Mouse (Mus musculus): ENCODE measurements around the gene Rrm2.
A peak's percentile ranks its signal among the peaks of the same experiment; 100 is the strongest.

Gene Rrm2

DNA sequence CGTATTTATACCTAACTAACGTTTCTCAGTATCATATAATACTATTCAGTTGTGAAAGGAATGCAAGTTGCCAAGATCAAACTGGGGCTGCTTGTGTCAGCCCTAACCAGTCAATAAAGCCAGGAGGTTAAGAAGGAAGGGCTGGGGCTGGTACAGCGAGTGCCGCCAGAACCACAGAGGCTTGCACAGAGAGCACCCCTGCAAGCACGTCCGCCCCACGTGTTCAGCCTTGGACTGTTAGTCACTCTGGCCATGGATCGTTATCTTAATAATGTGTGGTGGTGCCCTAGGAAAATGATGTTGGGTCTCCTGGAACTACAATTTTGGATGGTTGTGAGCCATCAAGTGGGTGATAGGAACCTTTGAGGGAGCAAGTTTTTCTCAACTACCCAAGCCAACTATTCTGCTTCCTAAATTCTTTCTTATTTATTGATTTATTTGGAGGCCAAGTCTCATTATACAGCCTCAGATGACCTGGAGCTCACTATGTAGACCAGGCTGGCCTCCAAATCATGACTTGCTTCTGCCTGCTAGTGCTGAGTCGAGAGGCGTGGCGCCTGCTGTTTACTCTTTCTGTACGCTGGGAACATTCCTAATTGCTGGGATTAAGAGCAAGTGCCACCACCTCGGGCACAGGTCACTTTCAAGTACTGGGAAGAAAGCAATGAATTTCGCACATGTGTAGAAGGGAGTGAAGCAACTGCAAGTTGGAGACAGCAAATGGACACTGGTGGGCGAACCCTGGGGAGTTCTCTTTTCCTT lies 2.4 kb upstream of the Rrm2 start:
- DNase-seq (ENCODE audit: low spot score in 2 of 2) = no peak

DNA sequence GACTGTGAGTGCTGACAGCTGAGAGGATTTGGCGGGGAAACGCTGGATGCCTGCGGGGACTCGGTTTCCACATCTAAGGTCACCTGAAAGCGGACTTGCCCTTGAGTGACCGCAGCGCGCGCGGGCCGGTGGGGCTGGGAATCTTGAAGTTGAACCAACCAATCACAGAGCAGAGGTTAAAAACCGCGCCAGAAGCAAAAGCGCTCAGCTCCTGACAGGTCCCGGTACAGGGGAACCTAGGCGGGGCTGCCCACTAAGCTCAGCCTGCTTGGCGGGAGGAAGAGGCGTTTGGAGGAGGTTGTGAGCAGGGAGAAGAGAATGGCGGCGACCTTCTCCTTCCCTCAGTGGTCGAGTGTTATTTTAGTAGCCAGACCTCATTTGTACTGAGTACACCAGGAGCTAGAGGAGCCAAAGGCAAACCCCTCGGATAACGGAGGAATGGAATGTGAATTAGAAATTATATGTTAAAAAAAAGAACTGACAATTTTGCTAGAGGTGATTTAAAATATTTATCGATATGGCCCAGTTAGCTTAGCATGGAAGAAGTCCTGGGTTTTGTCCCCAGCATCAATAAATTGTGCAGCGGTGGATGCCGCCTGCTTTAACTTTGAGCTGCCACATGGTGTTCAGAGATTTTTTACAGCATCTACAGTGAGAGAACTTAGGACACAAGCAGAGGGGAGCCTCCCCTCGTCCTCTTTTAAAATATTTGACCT lies 1.1 kb upstream of the Rrm2 start:
- DNase-seq (ENCODE audit: low spot score in 2 of 2) = peak; percentile 72 to 86

DNA sequence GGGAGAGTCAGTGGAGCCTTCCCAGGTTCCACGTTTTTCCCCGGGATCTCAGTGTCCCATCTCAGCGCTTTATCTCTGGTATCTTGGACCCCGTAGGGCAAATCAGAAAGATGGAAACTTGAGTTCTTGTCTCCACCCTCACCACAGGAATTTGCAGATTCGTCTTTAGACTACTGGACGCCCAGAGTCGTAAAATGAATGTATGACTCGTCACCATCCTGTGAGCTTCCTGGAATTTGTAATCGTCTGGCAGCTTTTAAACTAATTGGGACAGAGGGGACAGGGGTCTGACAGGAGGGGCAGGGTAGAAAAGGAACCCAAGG lies 600 bp upstream of the Rrm2 start:
- DNase-seq (ENCODE audit: low spot score in 2 of 2) = no peak

DNA sequence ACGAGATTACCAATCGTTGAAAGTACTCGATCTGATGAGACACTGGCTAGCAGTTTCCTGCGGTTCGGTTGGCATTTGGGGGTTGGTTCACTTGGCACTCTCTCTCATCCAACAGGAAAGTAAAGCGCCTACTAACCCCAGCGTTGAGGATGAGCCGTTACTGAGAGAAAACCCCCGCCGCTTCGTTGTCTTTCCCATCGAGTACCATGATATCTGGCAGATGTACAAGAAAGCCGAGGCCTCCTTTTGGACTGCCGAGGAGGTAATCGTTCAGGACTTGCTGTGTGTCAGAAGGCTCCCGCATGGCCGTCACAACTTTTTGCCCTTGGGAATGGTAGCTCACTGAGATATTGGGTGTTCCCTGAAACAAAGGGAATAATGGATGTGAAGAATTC lies 780 bp downstream of the Rrm2 start:
- peak in 1 of 2 experiments; percentile 41 for DNase-seq (ENCODE audit: low spot score in 2 of 2)

DNA sequence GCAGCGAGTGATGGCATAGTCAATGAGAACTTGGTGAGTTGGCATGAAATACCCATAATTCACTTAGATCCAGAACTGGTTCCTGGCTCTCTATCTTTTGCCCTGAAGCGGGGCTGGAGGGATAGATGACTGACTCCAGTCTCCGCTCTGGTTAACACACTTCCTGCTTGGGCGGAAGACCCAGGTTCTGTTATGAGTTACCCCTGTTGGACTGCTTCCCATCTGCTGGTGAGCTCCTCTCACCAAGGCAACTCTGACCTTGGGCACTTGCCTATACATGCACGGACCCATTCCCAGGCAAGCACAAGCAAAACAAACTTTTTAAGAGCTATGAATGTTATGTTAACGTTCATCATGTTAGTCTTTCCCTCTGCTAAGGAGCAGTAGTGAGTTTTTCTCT lies 1.4 kb downstream of the Rrm2 start:
- DNase-seq (ENCODE audit: low spot score in 2 of 2) = peak; percentile 48 to 52

DNA sequence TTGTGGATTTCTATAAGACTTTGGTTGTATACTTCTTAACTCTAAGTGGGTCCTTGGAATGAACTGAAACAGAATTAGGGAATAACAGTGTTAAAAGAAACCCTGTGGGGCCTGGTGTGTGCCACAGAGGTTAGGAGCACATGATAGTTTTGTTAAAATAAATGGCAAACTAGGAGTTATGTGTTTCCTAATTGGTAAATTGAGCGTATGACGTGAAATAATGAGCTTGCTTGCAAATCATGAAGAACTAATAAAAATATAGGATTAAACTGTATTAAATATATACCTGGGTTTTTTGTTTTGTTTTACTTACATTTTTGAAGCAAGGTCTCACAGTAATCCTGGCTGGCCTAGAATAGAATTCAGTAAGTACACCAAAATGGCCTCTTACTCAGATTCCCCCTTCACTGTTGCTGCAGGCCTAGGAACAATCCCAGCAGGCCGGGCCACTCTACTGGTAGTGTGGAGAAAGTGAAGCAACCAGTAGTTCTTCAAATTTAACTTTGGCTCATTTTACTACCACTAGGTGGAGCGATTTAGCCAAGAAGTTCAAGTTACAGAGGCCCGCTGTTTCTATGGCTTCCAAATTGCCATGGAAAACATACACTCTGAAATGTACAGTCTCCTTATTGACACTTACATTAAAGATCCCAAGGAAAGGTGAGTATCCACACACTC lies 1.9 kb downstream of the Rrm2 start:
- DNase-seq (ENCODE audit: low spot score in 2 of 2) = peak; percentile 47 to 64

DNA sequence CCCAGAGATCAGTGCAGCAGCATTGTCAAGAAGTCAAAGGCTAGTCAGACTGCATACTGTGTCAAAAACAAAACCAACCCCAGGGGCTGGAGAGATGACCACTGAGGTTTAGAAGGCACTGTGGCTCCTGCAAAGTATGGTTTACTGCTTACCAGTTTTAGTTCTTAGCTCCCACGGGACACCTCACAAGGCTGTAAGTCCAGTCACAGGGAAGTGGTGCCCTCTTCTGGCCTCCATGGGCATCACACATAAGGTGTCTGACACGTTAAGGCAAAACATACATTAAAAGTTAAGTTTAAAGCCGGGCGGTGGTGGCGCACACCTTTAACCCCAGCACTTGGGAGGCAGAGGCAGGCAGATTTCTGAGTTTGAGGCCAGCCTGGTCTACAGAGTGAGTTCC lies 2.6 kb downstream of the Rrm2 start:
- peak; percentile 45 to 73 for DNase-seq (ENCODE audit: low spot score in 2 of 2)

DNA sequence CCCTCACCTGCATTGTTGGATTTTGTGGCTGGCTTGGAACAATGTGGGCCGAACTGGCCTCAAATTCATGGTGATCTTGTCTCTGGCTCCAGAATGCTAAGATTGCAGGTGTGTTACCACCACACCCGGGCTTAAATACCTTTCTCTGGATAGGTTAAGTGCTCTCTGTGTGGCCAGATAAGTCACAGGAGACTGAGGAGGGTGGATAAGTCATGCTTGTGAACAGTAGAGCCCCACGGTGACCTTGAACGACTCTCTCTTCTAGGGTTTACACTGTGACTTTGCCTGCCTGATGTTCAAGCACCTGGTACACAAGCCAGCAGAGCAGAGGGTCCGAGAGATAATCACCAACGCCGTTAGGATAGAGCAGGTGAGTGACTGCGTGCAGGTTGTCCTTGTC lies 4.4 kb downstream of the Rrm2 start:
- no peak for DNase-seq (ENCODE audit: low spot score in 2 of 2)

DNA sequence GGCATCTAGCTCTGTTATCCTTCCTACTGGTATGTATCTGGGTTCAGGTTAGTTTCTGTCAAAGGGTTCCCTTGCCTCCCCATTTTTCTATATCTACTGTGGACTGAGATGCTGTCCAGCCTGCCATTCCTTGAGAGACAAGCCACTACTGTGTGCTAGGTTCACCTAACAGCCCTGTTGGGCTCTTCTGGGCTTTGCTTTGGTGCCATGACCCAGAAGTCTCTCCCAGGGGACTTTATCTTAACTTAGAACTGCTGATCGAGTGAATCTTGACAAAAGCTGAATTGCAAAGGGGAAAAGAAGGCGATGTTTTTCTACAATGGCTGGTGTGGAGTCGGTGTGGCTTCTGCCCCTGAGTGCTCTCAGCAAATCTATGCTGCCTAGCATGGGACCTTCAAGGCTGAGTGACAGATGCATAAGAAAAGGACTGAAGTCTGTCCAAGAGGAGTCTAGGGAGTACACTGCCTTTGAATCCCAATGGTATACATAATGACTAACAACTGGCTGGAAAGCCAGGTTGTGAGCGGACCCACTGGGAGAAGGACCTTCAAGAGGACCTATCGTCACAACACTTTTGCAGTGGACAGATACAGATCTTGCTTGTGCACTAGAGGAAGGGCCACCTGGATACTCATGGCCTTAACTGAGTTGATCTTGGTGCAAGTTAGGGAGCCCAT lies 6.7 kb downstream of the Rrm2 start:
- DNase-seq (ENCODE audit: low spot score in 2 of 2) = no peak

DNA sequence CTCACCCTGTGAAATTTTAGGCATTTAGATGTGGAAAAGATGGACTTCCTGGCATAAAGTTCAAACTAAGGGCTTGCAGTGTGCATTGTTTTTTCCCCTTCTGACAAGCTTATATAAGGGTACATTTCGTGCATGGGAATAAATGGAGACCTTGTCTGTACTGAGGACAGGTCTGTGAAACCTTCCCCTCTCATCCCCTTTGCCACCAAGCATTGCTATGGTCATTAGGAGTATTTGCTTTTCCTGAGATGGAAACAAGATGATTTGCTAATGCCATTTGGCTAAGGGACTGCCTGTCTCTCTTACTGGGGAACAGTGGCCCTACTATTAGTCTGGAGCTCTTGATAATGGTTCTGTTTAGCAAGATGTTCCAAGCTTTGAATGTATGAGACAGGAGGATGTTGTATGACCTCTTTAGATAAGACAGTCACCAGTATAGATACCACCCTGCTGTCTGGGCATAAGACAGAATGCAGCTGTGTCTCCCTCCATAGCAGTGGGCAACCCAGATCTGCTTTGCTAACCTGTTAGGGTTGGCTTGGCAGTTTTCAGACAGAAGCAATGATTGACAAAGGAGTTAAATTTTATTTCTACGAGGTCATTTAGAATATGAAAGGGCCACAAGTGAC lies 7.3 kb downstream of the Rrm2 start:
- no peak for DNase-seq (ENCODE audit: low spot score in 2 of 2)

DNA sequence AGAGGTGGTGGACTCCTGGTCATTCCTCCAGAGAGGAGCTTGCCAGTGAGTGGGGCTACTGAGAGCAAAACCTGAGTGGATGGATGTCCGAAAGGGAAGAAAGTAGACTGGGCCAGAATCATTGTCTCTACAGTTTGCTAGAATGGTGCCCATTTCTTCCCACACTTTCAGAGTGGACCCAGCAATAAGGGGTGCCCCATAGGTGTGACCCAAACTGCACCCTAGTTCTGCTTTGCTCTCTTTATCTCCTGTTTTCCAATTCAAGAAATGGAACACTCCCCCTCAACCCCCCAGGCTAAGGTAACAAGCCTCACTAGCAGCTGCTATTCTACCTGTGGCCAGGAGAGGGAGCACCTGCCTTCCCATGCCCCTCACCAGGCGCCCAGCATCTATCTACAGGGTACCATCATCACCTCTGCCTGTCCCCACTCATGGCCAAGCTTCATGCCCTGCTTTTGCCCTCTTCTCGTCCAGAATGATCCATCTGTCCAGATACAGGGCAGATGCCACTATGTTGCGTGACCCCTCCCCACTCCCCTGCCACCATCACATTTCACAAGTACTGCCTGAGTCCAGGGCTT lies 8.8 kb downstream of the Rrm2 start:
- DNase-seq (ENCODE audit: low spot score in 2 of 2) = peak; percentile 37 to 65

DNA sequence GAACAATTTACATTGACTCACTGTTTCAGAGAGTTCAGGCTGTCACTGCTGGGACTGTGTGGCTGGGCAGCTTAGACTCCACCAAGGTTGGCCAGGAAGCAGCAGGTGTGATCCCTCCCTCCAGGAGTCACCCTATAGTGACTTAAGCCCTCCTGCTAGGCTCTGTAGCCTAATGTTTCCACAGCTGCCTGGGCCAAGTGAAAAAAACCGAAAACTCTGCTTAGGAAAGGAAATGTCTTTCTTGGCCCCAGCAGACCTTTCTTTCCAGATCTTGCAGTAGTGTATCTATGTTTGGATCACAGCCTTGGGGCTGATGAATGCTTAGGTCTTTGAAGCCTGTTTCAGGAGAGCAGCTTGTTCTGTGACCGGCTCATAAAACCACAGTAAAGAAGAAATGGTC lies 15.4 kb downstream of the Rrm2 start:
- DNase-seq (ENCODE audit: low spot score in 2 of 2) = no peak

DNA sequence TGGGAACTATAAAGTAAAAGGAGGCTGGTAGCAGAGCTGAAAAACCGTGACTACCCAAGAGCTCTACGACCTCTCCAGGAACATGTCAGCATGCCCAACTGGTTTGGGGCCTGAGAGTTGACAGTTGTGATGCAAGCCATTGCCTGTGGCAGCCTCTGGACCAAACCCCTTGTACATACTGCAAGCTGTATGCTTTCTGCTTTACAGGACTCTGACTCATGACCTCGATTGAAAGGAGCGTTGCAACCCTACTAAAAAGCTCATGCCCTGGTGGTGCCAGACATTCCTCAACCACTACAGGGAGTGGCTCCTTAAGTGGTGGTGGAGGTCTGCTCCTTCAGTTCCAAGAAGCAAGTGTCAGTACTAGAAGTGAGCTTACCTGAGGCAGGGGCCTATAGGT lies 15.8 kb downstream of the Rrm2 start:
- DNase-seq (ENCODE audit: low spot score in 2 of 2) = no peak

DNA sequence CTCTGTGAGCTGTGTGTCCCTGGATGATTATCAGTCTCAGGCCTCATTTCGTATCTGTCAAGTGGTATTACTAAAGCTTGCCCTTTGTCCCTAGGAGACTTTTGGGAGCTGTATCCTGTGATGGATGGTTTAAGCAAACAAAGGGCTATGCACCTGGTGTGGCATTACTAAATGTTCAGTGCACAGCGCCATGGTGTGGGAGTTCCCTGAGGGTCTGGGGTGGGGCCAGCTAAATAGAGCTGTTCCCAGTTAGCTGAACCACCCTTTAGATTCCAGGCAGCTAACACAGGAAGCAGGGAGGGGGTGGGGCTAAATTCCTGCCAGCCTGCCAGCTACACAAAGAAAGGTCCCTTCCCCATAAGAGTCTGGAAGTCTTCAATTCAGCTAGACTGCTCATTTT lies 16.3 kb downstream of the Rrm2 start:
- DNase-seq (ENCODE audit: low spot score in 2 of 2) = no peak

DNA sequence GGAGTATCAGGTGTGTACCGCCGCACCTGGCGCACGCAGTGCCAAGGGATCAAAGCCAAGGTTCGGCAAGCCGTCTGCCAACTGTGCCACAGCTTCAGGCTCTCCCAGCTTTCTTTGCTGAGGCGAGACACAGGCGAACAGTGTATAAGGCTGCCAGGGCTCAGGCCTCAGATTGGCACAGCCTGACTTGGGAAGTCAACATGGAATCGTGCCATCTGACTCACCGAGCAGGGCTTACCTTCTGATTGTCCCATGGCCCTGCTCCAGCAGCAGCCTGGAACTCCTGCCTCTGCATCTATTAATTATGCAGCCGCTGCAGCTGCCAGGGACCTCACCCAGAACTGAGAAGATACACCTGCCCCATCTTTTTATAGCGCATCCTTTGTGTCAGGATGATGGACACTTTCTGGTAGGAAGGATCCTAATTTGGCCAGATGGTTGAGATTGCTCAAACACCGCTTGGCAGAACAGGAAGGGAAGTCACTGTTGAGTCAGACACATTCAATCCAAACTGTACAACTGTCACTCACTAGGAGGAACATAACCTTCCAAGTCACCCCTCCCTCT lies 26.9 kb downstream of the Rrm2 start:
- no peak for DNase-seq (ENCODE audit: low spot score in 2 of 2)

DNA sequence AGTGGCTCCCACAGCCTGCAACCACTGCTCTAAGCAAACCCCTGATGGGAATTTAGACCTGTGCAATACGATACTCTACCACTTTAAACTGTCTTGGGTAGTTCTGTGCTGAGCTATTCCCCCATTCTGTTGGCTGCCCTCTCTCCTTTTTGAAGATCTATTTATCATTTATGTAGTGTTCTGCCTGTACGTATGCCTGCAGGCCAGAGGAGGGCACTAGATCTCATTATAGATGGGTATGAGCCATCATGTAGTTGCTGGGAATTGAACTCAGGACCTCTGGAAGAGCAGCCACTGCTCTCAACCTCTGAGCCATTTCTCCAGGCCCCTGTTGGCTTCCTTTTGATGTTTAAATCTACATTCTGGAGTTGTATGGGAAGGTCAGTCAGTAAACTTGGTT lies 28.9 kb downstream of the Rrm2 start:
- no peak for DNase-seq (ENCODE audit: low spot score in 2 of 2)

DNA sequence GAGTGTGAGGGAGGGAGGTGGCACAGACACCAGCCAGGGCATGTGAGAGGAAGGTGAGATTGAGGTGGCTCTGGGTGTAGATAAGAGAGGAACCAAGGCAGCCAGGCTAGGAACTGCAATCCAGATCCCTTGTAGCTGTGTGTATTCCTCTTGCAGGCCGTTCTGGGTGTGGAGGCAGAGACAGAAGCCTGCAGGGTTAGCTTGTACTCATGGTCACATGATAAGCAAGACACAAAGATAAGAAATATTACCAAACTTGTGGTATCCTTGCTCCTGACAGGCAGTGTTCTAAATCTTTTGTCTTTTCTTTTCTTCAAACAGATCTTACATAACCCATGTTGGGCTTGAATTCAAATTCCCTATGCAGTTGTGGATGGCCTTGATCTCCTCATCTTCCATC lies 31.9 kb downstream of the Rrm2 start:
- DNase-seq (ENCODE audit: low spot score in 2 of 2) = no peak

DNA sequence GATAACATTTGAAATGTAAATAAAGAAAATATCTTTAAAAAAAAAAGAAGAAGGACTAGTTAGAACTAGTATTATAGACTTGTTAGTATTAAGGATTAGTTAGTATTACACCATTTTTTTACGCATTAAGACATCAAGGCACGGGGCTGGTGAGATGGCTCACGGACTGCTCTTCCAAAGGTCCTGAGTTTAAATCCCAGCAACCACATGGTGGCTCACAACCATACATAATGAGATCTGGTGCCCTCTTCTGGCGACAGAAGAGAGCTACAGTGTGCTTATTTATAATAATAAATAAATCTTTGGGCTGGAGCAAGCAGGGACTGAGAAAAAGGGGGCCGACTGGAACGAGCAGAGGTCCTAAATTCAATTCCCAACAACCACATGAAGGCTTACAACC lies 33.5 kb downstream of the Rrm2 start:
- DNase-seq (ENCODE audit: low spot score in 2 of 2) = peak in 1 of 2 experiments; percentile 36

DNA sequence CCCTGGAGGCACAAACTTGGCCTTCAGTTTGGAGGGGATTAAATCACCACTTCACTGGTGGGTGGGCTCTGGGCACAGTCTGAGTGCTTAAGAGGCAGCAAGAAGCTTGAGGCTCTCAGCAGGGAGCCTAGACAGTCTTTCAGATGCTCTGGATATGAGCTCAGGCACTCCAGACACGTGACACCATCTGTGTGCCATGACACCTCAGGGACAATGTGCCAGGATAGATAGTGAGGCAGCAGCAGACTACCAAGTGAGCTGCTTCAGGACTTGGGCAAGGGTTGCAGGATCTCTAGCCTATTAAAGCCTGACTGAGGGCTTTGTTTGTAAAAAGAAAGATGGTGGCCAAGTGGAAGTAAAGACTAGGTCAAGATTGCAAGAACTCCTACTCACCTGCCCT lies 36.3 kb downstream of the Rrm2 start:
- DNase-seq (ENCODE audit: low spot score in 2 of 2) = peak in 1 of 2 experiments; percentile 20

DNA sequence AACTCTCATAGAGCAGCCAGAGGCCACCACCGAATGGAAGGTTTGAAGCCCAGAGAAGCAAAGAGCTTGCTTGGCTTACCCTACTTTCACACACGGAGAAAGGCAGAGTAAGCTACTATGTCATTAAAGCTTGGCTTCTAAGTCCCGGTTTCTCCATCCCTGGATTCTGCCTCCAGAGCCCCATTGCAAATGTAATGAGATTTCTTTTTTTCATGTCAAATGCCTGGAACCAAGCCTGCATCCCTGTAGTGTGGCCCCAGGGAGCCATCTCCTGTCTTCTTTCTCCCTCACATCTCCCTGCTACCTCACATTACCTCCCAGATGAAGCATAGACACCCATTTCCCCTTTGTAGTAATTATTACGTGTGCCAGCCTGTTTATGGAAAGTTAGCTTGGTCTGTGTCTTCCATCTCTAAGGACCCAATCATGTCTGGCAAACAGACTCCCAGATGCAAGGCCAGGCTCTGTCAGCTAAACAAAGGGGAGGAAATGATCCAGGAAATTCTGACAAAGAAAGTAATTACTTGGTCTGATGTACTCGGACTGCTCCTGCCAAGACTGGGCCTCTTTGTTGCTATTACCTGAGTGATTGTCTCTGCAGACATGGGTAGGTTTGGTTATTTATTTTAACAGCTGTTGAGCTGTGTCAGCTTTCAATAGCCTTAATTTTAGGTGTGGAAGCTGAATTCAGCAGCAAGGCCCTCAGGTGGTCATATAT lies 38.7 kb downstream of the Rrm2 start:
- DNase-seq (ENCODE audit: low spot score in 2 of 2) = no peak

DNA sequence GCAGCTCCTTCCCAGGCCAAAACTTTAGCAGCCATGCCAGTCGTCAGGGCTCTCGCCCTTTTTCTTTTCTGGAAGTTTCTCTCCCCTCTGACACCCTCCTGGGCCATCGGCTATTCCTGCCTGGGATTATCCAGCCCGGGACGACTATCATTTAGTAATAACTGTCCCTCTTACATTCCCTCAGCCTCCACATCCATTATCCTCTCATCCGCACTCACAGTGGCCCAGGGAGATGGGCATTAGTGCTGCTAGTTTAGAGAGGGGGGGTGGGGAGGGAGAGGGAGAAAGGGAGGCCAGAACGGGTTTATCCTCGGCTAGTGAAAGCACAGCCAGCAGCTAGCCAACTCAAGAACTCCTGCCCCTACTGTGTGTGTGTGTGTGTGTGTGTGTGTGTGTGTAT lies 39.3 kb downstream of the Rrm2 start:
- no peak for DNase-seq (ENCODE audit: low spot score in 2 of 2)

All from spleen, postnatal 10 days (tissue).